Mouse (Mus musculus): ENCODE measurements at regions not wholly inside any gene's neighbourhood (a gene's known extent, or its start where the extent isn't known, plus 50 kb on each side); places are given as distances from the start of the nearest gene placed in this dataset.
A peak's percentile ranks its signal among the peaks of the same experiment; 100 is the strongest.

- no peak for DNase-seq (ENCODE audit: low spot score)
These were observed 406.1 kb upstream of the Klf4 start for GRCm38 (mm10) chr4:55938383-55938782.

GRCm38 (mm10) chr4:55937833-55938232 is 405.6 kb upstream of the Klf4 start:
- DNase-seq (ENCODE audit: low spot score): no peak

GRCm38 (mm10) chr4:55929141-55929782 is 397.0 kb upstream of the Klf4 start:
- DNase-seq (ENCODE audit: low spot score): no peak

- no peak for DNase-seq (ENCODE audit: low spot score)
These were observed 396.4 kb upstream of the Klf4 start for GRCm38 (mm10) chr4:55928670-55929069.

- no peak for DNase-seq (ENCODE audit: low spot score)
These were observed 395.9 kb upstream of the Klf4 start for GRCm38 (mm10) chr4:55928196-55928595.

GRCm38 (mm10) chr4:55927391-55927790 is 395.1 kb upstream of the Klf4 start:
- no peak for DNase-seq (ENCODE audit: low spot score)

- no peak for DNase-seq (ENCODE audit: low spot score)
These were observed 392.7 kb upstream of the Klf4 start for GRCm38 (mm10) chr4:55924974-55925373.

- DNase-seq (ENCODE audit: low spot score): no peak
These were observed 389.0 kb upstream of the Klf4 start for GRCm38 (mm10) chr4:55921217-55921616.

- DNase-seq (ENCODE audit: low spot score): no peak
These were observed 362.0 kb upstream of the Klf4 start for GRCm38 (mm10) chr4:55894116-55894885.

GRCm38 (mm10) chr4:55891656-55892055 is 359.4 kb upstream of the Klf4 start:
- no peak for DNase-seq (ENCODE audit: low spot score)

- no peak for DNase-seq (ENCODE audit: low spot score)
These were observed 355.3 kb upstream of the Klf4 start for GRCm38 (mm10) chr4:55887581-55887980.

GRCm38 (mm10) chr4:55882541-55882940 is 350.3 kb upstream of the Klf4 start:
- DNase-seq (ENCODE audit: low spot score): no peak

- peak; percentile 81 for DNase-seq (ENCODE audit: low spot score)
These were observed 343.0 kb upstream of the Klf4 start for GRCm38 (mm10) chr4:55875304-55875703.

- no peak for DNase-seq (ENCODE audit: low spot score)
These were observed 342.6 kb upstream of the Klf4 start for GRCm38 (mm10) chr4:55874875-55875274.

GRCm38 (mm10) chr4:55874276-55874675 is 342.0 kb upstream of the Klf4 start:
- no peak for DNase-seq (ENCODE audit: low spot score)

GRCm38 (mm10) chr4:55860055-55860454 is 327.8 kb upstream of the Klf4 start:
- DNase-seq (ENCODE audit: low spot score): no peak

GRCm38 (mm10) chr4:55859211-55859761 is 327.0 kb upstream of the Klf4 start:
- no peak for DNase-seq (ENCODE audit: low spot score)

- no peak for DNase-seq (ENCODE audit: low spot score)
These were observed 319.2 kb upstream of the Klf4 start for GRCm38 (mm10) chr4:55851430-55851829.

- DNase-seq (ENCODE audit: low spot score): no peak
These were observed 318.8 kb upstream of the Klf4 start for GRCm38 (mm10) chr4:55851027-55851426.

GRCm38 (mm10) chr4:55843727-55844401 is 311.6 kb upstream of the Klf4 start:
- DNase-seq (ENCODE audit: low spot score): peak; percentile 21

- no peak for DNase-seq (ENCODE audit: low spot score)
These were observed 306.3 kb upstream of the Klf4 start for GRCm38 (mm10) chr4:55838568-55838967.

- peak; percentile 50 for DNase-seq (ENCODE audit: low spot score)
These were observed 291.9 kb upstream of the Klf4 start for GRCm38 (mm10) chr4:55824047-55824760.
